Mouse (Mus musculus): ENCODE data around the gene Caln1.

Caln1 gene

GRCm38 (mm10) chr5:130394386-130394785 is 25.1 kb downstream of the Caln1 start:
- DNase-seq (ENCODE audit: low read depth, low spot score): no peak

DNA sequence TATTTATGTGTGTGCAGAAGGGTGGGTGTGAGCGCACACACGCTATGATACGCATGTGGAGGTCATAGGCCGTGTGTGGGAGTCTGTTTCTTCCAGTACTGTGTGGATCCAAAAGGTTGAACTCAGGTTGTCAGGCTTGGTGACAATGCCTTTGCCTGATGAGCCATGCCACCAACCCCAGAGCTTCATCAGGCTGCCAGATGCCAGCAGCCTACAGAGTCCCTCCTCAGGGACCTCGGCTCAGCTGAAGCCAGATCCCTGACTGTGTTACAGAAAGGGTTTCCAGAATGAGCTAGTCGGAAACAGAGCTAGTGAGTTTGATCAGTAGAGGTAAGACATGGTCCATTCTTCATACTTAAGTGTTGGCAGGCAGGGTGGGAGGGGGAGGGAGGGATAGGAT is 25.9 kb downstream of the Caln1 start:
- DNase-seq (ENCODE audit: low read depth, low spot score): no peak

GRCm38 (mm10) chr5:130400136-130400917 is 31.1 kb downstream of the Caln1 start:
- DNase-seq (ENCODE audit: low read depth, low spot score): no peak

- DNase-seq (ENCODE audit: low read depth, low spot score): peak; percentile 63
These were observed 35.9 kb downstream of the Caln1 start for GRCm38 (mm10) chr5:130405201-130405600.

DNA sequence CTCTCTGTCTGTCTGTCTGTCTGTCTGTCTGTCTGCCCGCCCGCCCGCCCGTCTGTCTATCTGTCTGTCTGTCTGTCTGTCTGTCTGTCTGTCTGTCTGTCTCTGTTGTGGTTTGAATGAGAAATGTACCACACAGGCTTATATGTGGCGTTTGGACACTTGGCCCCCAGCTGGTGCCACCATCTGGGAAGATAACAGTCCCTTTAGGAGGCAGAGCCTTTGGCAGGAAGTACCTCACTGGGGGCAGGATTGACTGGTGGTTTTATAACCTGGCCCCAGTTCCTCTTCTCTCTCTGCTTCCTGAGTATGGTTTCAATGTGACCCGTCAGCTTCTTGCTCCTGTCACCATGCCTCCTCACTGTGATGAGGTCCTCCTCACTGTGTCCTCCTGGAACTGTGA is 40.5 kb downstream of the Caln1 start:
- DNase-seq (ENCODE audit: low read depth, low spot score): no peak

- DNase-seq (ENCODE audit: low read depth, low spot score): no peak
These were observed 42.3 kb downstream of the Caln1 start for GRCm38 (mm10) chr5:130411516-130411915.

- DNase-seq (ENCODE audit: low read depth, low spot score): no peak
These were observed 78.2 kb downstream of the Caln1 start for GRCm38 (mm10) chr5:130447438-130447837.

- DNase-seq (ENCODE audit: low read depth, low spot score): peak; percentile 46
These were observed 79.2 kb downstream of the Caln1 start for GRCm38 (mm10) chr5:130448491-130448890.

GRCm38 (mm10) chr5:130448931-130449856 is 79.9 kb downstream of the Caln1 start:
- DNase-seq (ENCODE audit: low read depth, low spot score): peak; percentile 27

DNA sequence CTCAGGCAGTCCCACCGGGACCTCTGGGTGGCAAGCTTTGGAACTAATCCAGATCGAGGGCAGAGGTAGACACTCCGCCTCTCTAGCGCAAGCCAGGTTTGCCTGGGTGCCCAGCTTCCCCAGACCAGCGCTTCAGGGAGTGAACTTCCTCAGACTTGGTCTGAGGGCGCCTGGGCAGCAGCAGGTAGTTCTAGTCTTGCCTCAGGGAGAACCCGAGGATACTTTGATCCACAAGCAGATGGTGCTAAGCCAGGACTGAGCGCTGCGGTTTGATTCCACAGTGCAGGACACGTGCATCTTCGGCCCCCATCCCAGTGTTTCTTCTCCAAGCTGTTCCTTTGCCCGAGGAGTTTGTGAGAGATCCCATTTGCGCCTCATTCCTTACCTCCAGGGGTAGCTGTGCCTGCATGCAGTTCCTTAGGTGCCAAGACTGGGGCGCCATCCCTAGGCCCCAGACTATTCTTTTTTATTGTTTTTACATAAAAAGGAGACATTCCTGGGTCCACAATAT is 80.8 kb downstream of the Caln1 start:
- DNase-seq (ENCODE audit: low read depth, low spot score): peak; percentile 2

- no peak for DNase-seq (ENCODE audit: low read depth, low spot score)
These were observed 88.8 kb downstream of the Caln1 start for GRCm38 (mm10) chr5:130458076-130458475.

DNA sequence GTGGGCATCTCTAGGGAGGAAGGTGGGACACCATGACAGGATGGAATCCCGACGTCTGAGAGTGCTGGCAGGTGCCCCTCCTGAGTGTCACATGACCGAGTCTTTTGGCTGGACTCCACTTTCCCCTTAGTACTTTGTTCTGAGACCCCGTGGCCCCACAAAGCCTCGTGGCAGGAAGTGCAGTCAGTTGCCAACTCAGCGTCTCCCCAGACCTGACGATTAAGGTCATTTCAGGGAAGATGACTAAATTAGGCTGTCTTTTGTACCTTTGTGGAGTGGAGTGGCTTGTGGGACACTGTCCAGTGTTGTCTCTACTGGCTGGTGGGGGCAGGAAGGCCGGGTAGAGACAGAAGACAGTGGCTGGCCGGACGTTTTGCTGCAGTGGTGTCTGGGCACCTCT is 103.0 kb downstream of the Caln1 start:
- DNase-seq (ENCODE audit: low read depth, low spot score): no peak

DNA sequence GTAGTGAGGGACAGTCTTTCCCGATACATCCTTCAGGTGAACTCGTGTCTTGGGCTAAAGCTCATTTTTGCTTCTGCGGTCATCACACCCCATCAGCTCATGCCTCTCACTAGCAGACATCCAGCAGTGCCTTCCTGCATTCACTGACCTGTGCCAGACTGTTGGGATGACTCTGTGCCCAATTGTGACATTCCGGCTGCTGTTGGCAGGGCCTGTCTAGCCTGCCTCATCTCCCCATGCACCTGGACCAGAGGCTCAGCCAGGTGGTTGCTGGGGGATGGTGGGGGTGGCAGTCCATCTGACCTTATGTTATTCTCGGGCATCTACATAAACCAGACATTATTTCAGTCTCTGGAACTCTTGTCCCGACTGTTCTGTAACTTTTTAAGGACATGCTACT is 105.6 kb downstream of the Caln1 start:
- no peak for DNase-seq (ENCODE audit: low read depth, low spot score)

GRCm38 (mm10) chr5:130476741-130477140 is 107.5 kb downstream of the Caln1 start:
- no peak for DNase-seq (ENCODE audit: low read depth, low spot score)

DNA sequence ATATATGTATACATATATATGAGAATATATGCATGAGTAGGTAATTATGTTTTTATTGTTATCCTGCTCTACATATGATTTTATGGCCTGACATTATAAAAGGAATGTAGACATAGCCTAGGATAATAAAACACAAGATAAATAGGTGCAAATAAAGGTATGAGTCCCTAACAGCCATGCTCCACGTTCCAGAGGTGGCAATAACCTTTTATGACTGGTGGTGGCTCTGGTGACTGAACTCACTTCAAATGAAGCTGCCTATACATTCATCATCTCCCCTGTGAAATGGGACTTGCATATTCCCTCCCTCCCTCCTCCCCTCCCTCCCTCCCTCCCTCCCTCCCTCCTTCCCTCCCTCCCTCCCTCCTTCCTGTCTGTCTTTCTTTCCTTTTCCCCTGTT is 111.0 kb downstream of the Caln1 start:
- no peak for DNase-seq (ENCODE audit: low read depth, low spot score)

DNA sequence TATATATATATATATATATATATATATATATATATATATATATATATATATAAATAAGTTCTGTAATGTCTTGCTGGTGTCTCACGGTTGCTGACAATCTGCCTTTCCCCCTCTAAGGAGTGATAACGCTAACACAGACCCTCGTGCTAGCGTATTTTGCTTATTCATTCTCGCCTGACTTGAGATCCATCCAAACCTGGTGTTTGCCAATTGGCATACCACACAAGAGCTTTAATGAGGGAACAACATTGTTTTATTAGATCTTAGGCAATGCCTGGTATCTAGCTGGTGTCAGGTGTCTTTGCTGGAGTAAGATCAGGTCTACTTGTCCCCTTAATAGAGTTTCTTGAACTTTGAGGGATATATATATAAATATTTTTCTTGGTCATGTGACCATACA is 122.2 kb downstream of the Caln1 start:
- DNase-seq (ENCODE audit: low read depth, low spot score): no peak

DNA sequence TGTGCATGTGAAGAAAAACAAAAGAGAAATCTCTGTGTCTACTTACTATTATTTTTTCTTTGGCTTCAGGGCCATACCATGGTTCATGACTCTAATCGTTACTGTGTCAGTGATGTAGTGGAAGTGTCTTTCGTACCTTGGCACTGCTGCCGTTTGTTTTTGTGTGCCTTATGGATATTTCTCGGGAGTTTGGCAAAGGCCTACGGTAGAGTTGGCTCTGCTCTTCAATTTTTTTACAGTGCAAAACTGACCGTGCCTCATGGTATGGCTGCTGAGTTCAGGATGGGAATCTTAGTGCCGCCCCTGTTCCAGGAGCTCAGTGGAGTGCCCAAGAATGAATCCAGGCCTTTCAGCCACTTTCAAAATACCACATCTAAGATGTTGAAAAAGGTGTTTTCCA is 123.0 kb downstream of the Caln1 start:
- no peak for DNase-seq (ENCODE audit: low read depth, low spot score)

GRCm38 (mm10) chr5:130502541-130502940 is 133.3 kb downstream of the Caln1 start:
- no peak for DNase-seq (ENCODE audit: low read depth, low spot score)

DNA sequence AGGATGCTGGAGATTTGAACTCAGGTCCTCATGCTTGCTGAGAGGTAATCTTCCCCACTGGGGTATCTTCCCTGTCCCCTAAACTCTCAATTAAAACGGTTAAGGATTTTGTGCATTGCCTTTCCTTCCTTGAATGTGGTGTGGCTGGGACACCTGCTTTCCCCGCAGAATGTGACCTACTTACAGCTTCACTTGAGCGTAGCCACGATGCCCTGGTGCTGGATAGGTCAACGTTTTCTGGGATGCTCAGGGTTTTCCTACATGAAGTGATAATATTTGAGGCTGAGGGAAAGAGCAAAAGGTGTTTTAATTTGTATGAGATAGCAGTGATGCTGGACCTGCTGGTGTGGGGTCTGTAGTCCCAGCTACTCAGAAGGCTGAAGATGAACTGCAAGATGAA is 135.6 kb downstream of the Caln1 start:
- no peak for DNase-seq (ENCODE audit: low read depth, low spot score)

- no peak for DNase-seq (ENCODE audit: low read depth, low spot score)
These were observed 141.3 kb downstream of the Caln1 start for GRCm38 (mm10) chr5:130510516-130510915.

DNA sequence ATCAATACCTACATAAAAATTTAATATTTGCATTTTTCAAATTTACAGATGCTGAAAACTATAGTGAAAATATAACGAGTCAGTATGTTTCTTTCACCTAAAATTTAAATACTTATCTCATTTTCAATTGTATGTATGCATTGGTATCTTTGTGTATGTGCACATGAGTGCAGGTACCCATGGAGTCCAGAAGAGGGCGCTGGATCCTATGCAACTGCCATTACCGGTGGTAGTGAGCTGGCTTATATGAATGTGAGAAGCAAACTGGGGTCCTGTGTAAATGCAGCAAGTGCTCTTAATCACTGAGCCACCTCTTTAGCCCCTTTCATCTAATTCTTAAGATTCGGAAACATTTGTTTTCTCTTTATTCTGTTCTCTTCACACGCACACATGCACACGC is 146.1 kb downstream of the Caln1 start:
- DNase-seq (ENCODE audit: low read depth, low spot score): no peak

- no peak for DNase-seq (ENCODE audit: low read depth, low spot score)
These were observed 151.3 kb downstream of the Caln1 start for GRCm38 (mm10) chr5:130520527-130520926.

DNA sequence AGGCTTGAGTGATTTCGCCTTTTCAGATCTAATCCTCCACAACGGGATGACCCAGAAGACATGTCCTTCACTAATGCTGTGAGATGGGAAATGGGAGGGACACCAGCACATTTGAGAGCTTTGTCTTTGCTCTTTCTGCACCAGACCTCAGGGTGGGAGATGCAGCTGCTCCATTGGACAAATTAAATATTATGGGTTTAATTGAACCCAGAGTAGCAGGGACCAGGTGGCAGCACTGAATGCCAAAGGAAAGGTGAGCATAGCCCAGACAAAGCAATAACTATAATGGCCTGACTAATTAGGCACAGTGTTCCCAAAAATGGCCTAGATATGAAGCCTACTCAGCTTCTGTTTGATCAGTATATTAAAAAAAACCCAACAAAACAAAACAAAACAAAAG is 158.2 kb downstream of the Caln1 start:
- DNase-seq (ENCODE audit: low read depth, low spot score): no peak

Data from mesoderm, embryonic 11.5 days (tissue).